Mouse (Mus musculus) kidney, embryonic 14.5 days (tissue): ENCODE data around the gene Nup210. TPM values are rescaled to one million over a fixed set of nuclear protein-coding genes. Genes with fewer than 3 reads are reported as not detected.

Experiments used
- ATAC-seq: fragments of 200-750 bp; cut with Nextera tagmentation; 2 replicates; pipeline ENCODE4 v1.8.0; 2017; ENCODE audit warnings: moderate number of reproducible peaks, mild to moderate bottlenecking, moderate TSS enrichment, moderate library complexity; ENCODE audit not compliant: low FRiP score, low TSS enrichment
- H3K27ac ChIP-seq: fragments of 300-500 bp; sonication (generic); 2 replicates; pipeline ENCODE4 v1.5.1; 2014; ENCODE audit warnings: low read depth, mild to moderate bottlenecking, low read length, moderate library complexity, mixed read lengths
- H3K27me3 ChIP-seq: fragments of 300-500 bp; sonication (generic); 2 replicates; pipeline ENCODE4 v1.6.1; 2014; ENCODE audit warnings: mild to moderate bottlenecking, low read length; ENCODE audit not compliant: control insufficient read depth, insufficient read depth
- H3K36me3 ChIP-seq: fragments of 300-500 bp; sonication (generic); 2 replicates; pipeline ENCODE4 v1.6.1; 2014; ENCODE audit warnings: low read length, mixed read lengths; ENCODE audit not compliant: control insufficient read depth, insufficient read depth
- H3K4me1 ChIP-seq: fragments of 300-500 bp; sonication (generic); 2 replicates; pipeline ENCODE4 v1.6.1; 2014; ENCODE audit warnings: low read length, mixed read lengths; ENCODE audit not compliant: control insufficient read depth, insufficient read depth
- H3K4me2 ChIP-seq: fragments of 300-500 bp; sonication (generic); replicated peaks from 2 replicates; pipeline ENCODE4 v1.6.1; 2014; ENCODE audit warnings: low read depth, mild to moderate bottlenecking, low read length
- H3K4me3 ChIP-seq: fragments of 300-500 bp; sonication (generic); 2 replicates; pipeline ENCODE4 v1.5.1; 2014; ENCODE audit warnings: mild to moderate bottlenecking, low read length
- H3K9ac ChIP-seq: fragments of 300-500 bp; sonication (generic); 2 replicates; pipeline ENCODE4 v1.6.1; 2014; ENCODE audit warnings: low read depth, mild to moderate bottlenecking, low read length, moderate library complexity
- H3K9me3 ChIP-seq: fragments of 300-500 bp; sonication (generic); 2 replicates; pipeline ENCODE4 v1.6.1; 2016; ENCODE audit warnings: low read length; ENCODE audit not compliant: control insufficient read depth
- WGBS: fragments of 180-500 bp; shearing (Covaris S2); extraction: QIAGEN DNeasy Blood & Tissue Kit; methylation state at CpG from one replicate; pipeline ENCODE4 v1.1.7; 2014; 5-methylcytosine and 5-hydroxymethylcytosine counted together
- polyA plus RNA-seq: library from polyadenylated mRNA; unstranded; fragments of >200 nt; fragmentation: Nextera tagmentation; extraction: Ambion mirVana; gene quantifications from 2 replicates; pipeline ENCODE4 v1.2.1, GENCODE M21; 2014

The Nup210 gene
- polyA plus RNA-seq, 1 experiment from 2014 or later = 30.6 TPM

DNA sequence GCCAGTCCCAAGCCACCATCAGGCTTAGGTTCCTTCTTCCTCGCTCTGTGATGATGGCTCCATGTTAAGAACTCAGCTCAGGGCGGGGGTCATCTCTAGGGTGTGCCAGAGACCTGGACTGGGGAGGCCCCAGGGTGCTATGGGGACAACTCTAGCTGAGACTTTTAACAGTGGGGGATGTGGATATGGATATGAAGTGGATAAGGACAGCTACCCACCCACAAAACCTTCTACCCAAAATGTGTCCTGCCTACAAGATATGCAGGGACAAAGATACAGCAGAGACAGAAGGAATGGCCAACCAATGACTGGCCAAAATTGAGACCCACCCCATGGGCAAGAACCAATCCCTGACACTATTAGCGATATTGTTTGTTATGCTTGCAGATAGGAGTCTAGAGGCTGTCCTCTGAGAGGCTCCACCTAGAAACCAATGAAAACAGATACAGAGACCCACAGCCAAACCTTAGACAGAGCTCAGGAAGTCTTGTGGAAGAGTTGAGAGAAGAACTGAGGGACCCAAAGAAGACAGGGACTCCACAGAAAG is 108.3 kb downstream of the Nup210 start:
- 86% methylated on average over 3 of the region's 3 CpGs for WGBS
- Histone ChIP-seq H3K4me1 (no peaks in the 10 kb centered on the region), H3K9ac (no peak overlapping the region), H3K4me2 (no peak overlapping the region), H3K27me3 (no peaks in the 10 kb centered on the region), H3K9me3 (no peaks in the 10 kb centered on the region), H3K36me3 (no peaks in the 10 kb centered on the region), H3K27ac (no peak overlapping the region), H3K4me3 (no peak overlapping the region)
- no peak for ATAC-seq

GRCm38 (mm10) chr6:91007207-91007606 is 109.4 kb downstream of the Nup210 start:
- Histone ChIP-seq H3K27me3 (no peaks in the 10 kb centered on the region), H3K27ac (no peak overlapping the region), H3K4me2 (no peak overlapping the region), H3K9me3 (no peaks in the 10 kb centered on the region), H3K9ac (no peak overlapping the region), H3K4me3 (no peak overlapping the region), H3K36me3 (no peaks in the 10 kb centered on the region), H3K4me1 (no peaks in the 10 kb centered on the region)
- WGBS = 70% methylated on average over 2 of the region's 2 CpGs
- no peak for ATAC-seq

GRCm38 (mm10) chr6:91004157-91004556 is 112.5 kb downstream of the Nup210 start:
- H3K9me3 ChIP-seq = no peaks in the 10 kb centered on the region
- H3K4me3 ChIP-seq = no peak overlapping the region
- WGBS = 90% methylated on average over 2 of the region's 2 CpGs
- 0 out of 2 replicates have a peak, but pooled peaks cover 3% of the 10 kb centered on the region for H3K27me3 ChIP-seq
- H3K36me3 ChIP-seq = no peaks in the 10 kb centered on the region
- no peak overlapping the region for H3K9ac ChIP-seq
- ATAC-seq = no peak
- no peak overlapping the region for H3K27ac ChIP-seq
- no peak overlapping the region for H3K4me2 ChIP-seq
- H3K4me1 ChIP-seq = no peaks in the 10 kb centered on the region

DNA sequence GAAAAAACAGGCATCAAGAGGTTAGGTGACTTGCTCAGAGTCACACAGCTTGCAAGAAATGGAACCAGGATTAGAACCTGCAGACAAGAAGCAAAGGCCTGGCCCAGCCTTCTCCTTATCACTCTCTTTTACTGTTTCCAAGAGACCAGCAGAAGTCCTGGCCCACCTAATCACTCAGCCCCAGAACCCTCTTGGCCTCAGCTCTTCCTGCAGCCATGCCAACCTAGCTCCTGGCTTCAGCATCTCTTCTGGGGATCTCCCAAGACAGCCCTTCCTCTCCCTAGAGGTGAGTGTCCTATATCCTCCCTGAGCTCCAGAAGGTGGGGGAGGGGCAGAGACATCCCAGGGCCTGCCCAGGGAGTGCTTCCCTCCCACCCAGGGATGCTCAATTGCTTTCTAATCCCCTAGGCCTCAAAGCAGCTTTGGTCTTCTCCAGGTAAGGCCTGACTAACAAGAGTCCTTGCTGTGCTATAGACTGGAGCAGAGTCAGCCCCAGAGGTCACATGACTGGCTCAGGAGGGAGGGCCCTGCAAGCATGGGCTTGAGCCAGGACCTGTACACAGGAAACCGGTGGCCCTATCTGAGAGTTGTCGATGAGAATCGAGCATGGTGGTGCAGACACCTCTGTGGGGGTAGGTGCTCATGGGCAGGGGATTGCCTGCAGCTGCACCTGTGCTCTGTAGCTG is 113.2 kb downstream of the Nup210 start:
- H3K27me3 ChIP-seq = 0 out of 2 replicates have a peak, but pooled peaks cover 3% of the 10 kb centered on the region
- no peaks in the 10 kb centered on the region for H3K4me1 ChIP-seq
- H3K36me3 ChIP-seq = no peaks in the 10 kb centered on the region
- no peak overlapping the region for H3K4me3 ChIP-seq
- no peaks in the 10 kb centered on the region for H3K9me3 ChIP-seq
- H3K4me2 ChIP-seq = no peak overlapping the region
- H3K27ac ChIP-seq = no peak overlapping the region
- peak; percentile 16; the same call in 1 of the 2 replicates for ATAC-seq
- 38% methylated on average over 3 of the region's 3 CpGs for WGBS
- H3K9ac ChIP-seq = no peak overlapping the region

- Histone ChIP-seq H3K9me3 (no peaks in the 10 kb centered on the region), H3K27me3 (0 out of 2 replicates have a peak, but pooled peaks cover 3% of the 10 kb centered on the region), H3K4me1 (no peaks in the 10 kb centered on the region), H3K4me3 (no peak overlapping the region), H3K4me2 (no peak overlapping the region), H3K36me3 (no peaks in the 10 kb centered on the region), H3K27ac (no peak overlapping the region), H3K9ac (no peak overlapping the region; the same call in 1 of the 2 replicates)
- WGBS = 49% methylated on average over 7 of the region's 7 CpGs
- no peak for ATAC-seq
Measured at GRCm38 (mm10) chr6:91001566-91001965, 115.1 kb downstream of the Nup210 start.

GRCm38 (mm10) chr6:91000819-91001525 is 115.7 kb downstream of the Nup210 start:
- ATAC-seq = no peak
- Histone ChIP-seq H3K9ac (no peak overlapping the region), H3K27ac (no peak overlapping the region), H3K9me3 (no peaks in the 10 kb centered on the region), H3K36me3 (no peaks in the 10 kb centered on the region), H3K4me3 (no peak overlapping the region), H3K27me3 (0 out of 2 replicates have a peak, but pooled peaks cover 3% of the 10 kb centered on the region), H3K4me1 (no peaks in the 10 kb centered on the region), H3K4me2 (peak overlapping the region; percentile 12; the same call in 1 of the 2 replicates)
- WGBS = 8% methylated on average over 15 of the region's 15 CpGs

DNA sequence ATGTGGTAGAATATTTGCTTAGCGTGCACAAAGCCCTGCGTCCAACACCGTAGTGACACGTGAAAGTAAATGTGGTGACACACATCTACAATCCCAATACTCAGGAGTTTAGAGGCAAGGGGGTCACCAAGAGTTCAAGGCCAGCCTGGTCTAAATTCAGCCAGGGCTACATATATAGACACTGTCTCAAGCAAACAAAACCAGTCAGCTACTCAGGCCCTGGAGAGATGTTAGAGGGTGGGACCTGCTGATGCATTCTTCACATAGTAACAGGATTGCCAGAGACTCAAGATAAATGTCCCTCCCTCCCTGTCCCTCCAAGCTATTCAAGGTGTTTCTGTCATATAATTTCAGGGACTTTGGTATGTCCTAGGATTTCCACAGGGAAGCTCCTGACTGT is 117.5 kb downstream of the Nup210 start:
- H3K4me2 ChIP-seq = no peak overlapping the region
- H3K27me3 ChIP-seq = 0 out of 2 replicates have a peak, but pooled peaks cover 3% of the 10 kb centered on the region
- no peaks in the 10 kb centered on the region for H3K9me3 ChIP-seq
- H3K27ac ChIP-seq = no peak overlapping the region
- H3K9ac ChIP-seq = no peak overlapping the region
- H3K4me3 ChIP-seq = no peak overlapping the region
- no peaks in the 10 kb centered on the region for H3K36me3 ChIP-seq
- ATAC-seq = no peak
- WGBS = 93% methylated on average over 4 of the region's 4 CpGs
- no peaks in the 10 kb centered on the region for H3K4me1 ChIP-seq

GRCm38 (mm10) chr6:90997025-90997424 is 119.6 kb downstream of the Nup210 start:
- Histone ChIP-seq H3K4me2 (no peak overlapping the region), H3K9me3 (peaks cover 6% of the 10 kb centered on the region), H3K27ac (no peak overlapping the region), H3K4me1 (no peaks in the 10 kb centered on the region), H3K9ac (no peak overlapping the region), H3K36me3 (no peaks in the 10 kb centered on the region), H3K4me3 (no peak overlapping the region), H3K27me3 (0 out of 2 replicates have a peak, but pooled peaks cover 3% of the 10 kb centered on the region)
- no peak for ATAC-seq
- WGBS = 96% methylated on average over 3 of the region's 3 CpGs

DNA sequence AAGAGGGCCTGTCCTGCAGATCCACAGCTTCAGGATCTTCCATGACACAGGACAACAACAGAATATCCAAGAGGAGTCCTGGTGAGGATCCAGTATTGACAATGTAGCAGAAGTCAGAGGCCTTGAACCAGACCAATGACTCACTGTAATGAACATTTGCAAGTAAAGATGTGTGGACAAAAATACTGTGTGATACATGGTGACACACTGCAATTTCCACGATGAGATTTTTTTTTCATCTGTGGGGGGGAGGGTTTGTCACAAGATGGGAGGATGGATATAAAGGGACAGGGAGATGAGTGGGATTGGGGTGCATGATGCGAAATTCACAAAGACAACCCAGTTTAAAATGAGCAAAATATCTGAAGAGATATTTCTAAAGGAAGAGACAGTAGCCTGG is 120.4 kb downstream of the Nup210 start:
- peaks cover 6% of the 10 kb centered on the region for H3K9me3 ChIP-seq
- H3K9ac ChIP-seq = no peak overlapping the region
- H3K36me3 ChIP-seq = no peaks in the 10 kb centered on the region
- 90% methylated on average over 2 of the region's 2 CpGs for WGBS
- H3K4me3 ChIP-seq = no peak overlapping the region
- H3K27ac ChIP-seq = no peak overlapping the region
- no peak for ATAC-seq
- H3K4me1 ChIP-seq = no peaks in the 10 kb centered on the region
- 0 out of 2 replicates have a peak, but pooled peaks cover 3% of the 10 kb centered on the region for H3K27me3 ChIP-seq
- no peak overlapping the region for H3K4me2 ChIP-seq
